Mouse (Mus musculus) natural killer cell, adult 2 months (primary cell): ENCODE data around the gene Styxl1.

Experiments
- DNase-seq, 2 experiments: peaks; one replicate each; pipeline ENCODE4 v3.0.0; 2022; ENCODE audit warnings: low spot score in 2 of 2

Styxl1 gene

GRCm38 (mm10) chr5:135726641-135727346, 51.4 kb downstream of the Styxl1 start:
- no peak for DNase-seq

GRCm38 (mm10) chr5:135725991-135726390, 52.2 kb downstream of the Styxl1 start:
- no peak for DNase-seq

GRCm38 (mm10) chr5:135725391-135725841, 52.8 kb downstream of the Styxl1 start:
- no peak for DNase-seq

- no peak for DNase-seq
Measured at GRCm38 (mm10) chr5:135724536-135725322, 53.5 kb downstream of the Styxl1 start.

- DNase-seq = no peak
Measured at GRCm38 (mm10) chr5:135723165-135723751, 54.9 kb downstream of the Styxl1 start.

GRCm38 (mm10) chr5:135722121-135722520, 56.1 kb downstream of the Styxl1 start:
- DNase-seq = no peak

GRCm38 (mm10) chr5:135721076-135721475, 57.1 kb downstream of the Styxl1 start:
- DNase-seq = no peak

GRCm38 (mm10) chr5:135720121-135720520, 58.1 kb downstream of the Styxl1 start:
- DNase-seq = no peak

- no peak for DNase-seq
Measured at GRCm38 (mm10) chr5:135719586-135720120, 58.5 kb downstream of the Styxl1 start.

- peak; percentile 32 to 36 for DNase-seq
Measured at GRCm38 (mm10) chr5:135715624-135716023, 62.6 kb downstream of the Styxl1 start.

GRCm38 (mm10) chr5:135713441-135714218, 64.6 kb downstream of the Styxl1 start:
- DNase-seq = peak; percentile 73 to 76

GRCm38 (mm10) chr5:135712803-135713202, 65.4 kb downstream of the Styxl1 start:
- no peak for DNase-seq

- DNase-seq = no peak
Measured at GRCm38 (mm10) chr5:135711582-135712355, 66.4 kb downstream of the Styxl1 start.

- DNase-seq = peak; percentile 44 to 46
Measured at GRCm38 (mm10) chr5:135710599-135711214, 67.5 kb downstream of the Styxl1 start.

- peak; percentile 30 to 57 for DNase-seq
Measured at GRCm38 (mm10) chr5:135709716-135710115, 68.5 kb downstream of the Styxl1 start.

- DNase-seq = peak; percentile 26 to 32
Measured at GRCm38 (mm10) chr5:135707855-135708254, 70.3 kb downstream of the Styxl1 start.

GRCm38 (mm10) chr5:135707039-135707438, 71.1 kb downstream of the Styxl1 start:
- DNase-seq = no peak

GRCm38 (mm10) chr5:135705383-135705782, 72.8 kb downstream of the Styxl1 start:
- no peak for DNase-seq

GRCm38 (mm10) chr5:135703431-135703830, 74.8 kb downstream of the Styxl1 start:
- DNase-seq = no peak

- peak; percentile 75 to 76 for DNase-seq
Measured at GRCm38 (mm10) chr5:135702682-135703192, 75.4 kb downstream of the Styxl1 start.
